Mouse (Mus musculus) cerebellum, postnatal 14 days (tissue): ENCODE data around the gene 4933434E20Rik.

ENCODE experiments used
- DNase-seq, 2 experiments: peaks; one replicate each; pipeline ENCODE4 v3.0.0; 2021; ENCODE audit warnings: mixed read lengths in 2 of 2

Gene 4933434E20Rik

GRCm38 (mm10) chr3:90081365-90082240 lies 30.2 kb downstream of the 4933434E20Rik start:
- DNase-seq: no peak

GRCm38 (mm10) chr3:90083034-90083433 lies 31.6 kb downstream of the 4933434E20Rik start:
- peak; percentile 42 to 50 for DNase-seq

GRCm38 (mm10) chr3:90083698-90084324 lies 32.4 kb downstream of the 4933434E20Rik start:
- no peak for DNase-seq

GRCm38 (mm10) chr3:90084790-90085189 lies 33.4 kb downstream of the 4933434E20Rik start:
- no peak for DNase-seq

GRCm38 (mm10) chr3:90085281-90085680 lies 33.8 kb downstream of the 4933434E20Rik start:
- no peak for DNase-seq

GRCm38 (mm10) chr3:90086068-90086467 lies 34.6 kb downstream of the 4933434E20Rik start:
- no peak for DNase-seq

- DNase-seq: no peak
These were observed 37.2 kb downstream of the 4933434E20Rik start for GRCm38 (mm10) chr3:90088617-90089016.

- DNase-seq: no peak
These were observed 39.5 kb downstream of the 4933434E20Rik start for GRCm38 (mm10) chr3:90090892-90091291.

GRCm38 (mm10) chr3:90094453-90094852 lies 43.0 kb downstream of the 4933434E20Rik start:
- DNase-seq: no peak

- DNase-seq: no peak
These were observed 46.5 kb downstream of the 4933434E20Rik start for GRCm38 (mm10) chr3:90097928-90098327.

- no peak for DNase-seq
These were observed 49.6 kb downstream of the 4933434E20Rik start for GRCm38 (mm10) chr3:90101010-90101409.

- no peak for DNase-seq
These were observed 50.2 kb downstream of the 4933434E20Rik start for GRCm38 (mm10) chr3:90101673-90102072.

- no peak for DNase-seq
These were observed 50.8 kb downstream of the 4933434E20Rik start for GRCm38 (mm10) chr3:90102239-90102638.

- DNase-seq: no peak
These were observed 51.7 kb downstream of the 4933434E20Rik start for GRCm38 (mm10) chr3:90103176-90103575.

- DNase-seq: no peak
These were observed 52.5 kb downstream of the 4933434E20Rik start, which contains the start of gene Nup210l for GRCm38 (mm10) chr3:90103938-90104337. Nup210l (plus strand) TSS chr3:90104132.

- DNase-seq: no peak
These were observed 60.3 kb downstream of the 4933434E20Rik start for GRCm38 (mm10) chr3:90111706-90112105.

GRCm38 (mm10) chr3:90114342-90114741 lies 62.9 kb downstream of the 4933434E20Rik start:
- peak in 1 of 2 experiments; percentile 15 for DNase-seq

- no peak for DNase-seq
These were observed 64.1 kb downstream of the 4933434E20Rik start for GRCm38 (mm10) chr3:90115526-90115925.
